Mouse (Mus musculus) B cell, adult 62 days (primary cell): Measurements from ENCODE around the gene Dusp2. TPM values are rescaled to one million over a fixed set of nuclear protein-coding genes. Genes with fewer than 3 reads are reported as not detected.

Experiments
- total RNA-seq: library from RNA; stranded (reverse); gene quantifications from 4 replicates; pipeline ENCODE4 v1.2.4, GENCODE M21; 2023

Gene Dusp2
- total RNA-seq: 510 to 733 TPM (median 603 TPM) in 4 replicates

DNA sequence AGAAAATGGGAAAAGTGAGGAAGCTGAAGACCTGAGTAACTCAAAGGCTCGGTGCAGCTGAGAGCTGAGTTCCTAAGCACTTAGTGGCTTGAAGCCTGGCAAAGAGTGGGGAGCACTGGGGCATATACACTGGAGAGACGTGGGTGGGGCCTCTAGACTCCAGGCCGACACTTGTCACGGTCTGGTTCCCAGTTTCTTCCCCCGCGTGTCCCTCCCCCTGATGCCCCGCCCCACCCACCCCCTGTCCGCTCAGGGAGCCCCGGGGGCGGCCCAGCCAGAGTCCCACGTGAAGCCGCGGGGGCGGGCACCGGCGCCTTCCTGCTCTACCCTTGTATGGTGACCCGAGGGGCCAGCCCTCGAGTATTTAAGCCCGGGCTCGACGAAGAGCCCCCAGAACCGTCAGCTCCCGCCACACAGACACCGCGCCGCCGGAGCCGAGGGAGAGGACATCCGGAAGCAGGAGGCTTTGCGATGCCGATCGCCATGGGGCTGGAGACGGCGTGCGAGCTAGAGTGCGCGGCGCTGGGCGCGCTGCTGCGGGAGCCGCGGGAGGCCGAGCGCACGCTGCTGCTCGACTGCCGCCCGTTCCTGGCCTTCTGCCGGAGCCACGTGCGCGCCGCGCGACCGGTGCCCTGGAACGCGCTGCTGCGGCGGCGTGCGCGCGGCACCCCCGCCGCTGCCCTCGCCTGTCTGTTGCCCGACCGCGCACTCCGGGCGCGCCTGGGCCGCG lies at the start of gene Dusp2:
Gene Dusp2, plus strand, starts transcription at position 393 of the 730 bp plus-strand sequence.

DNA sequence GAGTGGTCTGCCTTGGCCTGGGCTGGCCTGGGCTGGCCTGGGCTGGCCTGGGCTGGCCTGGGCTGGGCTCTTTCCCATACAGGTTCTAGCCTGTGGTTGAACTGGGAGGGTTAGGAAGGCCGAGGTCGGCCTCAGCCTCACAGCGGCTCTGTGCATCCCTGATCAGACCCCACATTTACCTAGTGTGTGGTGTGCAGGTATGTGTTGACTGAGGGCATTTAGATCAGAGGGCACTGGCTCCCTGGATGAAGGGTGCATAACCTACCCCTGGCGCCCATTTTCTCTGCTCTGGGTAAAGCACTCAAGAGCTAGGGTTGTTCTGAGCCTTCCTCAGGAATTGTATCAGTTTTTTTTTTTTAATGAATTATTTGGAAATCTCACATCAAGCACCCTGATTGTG lies 2.5 kb downstream of the Dusp2 start, which contains the start of gene Astl:
Gene Astl, plus strand, starts transcription at position 224 of the 400 bp plus-strand sequence.

DNA sequence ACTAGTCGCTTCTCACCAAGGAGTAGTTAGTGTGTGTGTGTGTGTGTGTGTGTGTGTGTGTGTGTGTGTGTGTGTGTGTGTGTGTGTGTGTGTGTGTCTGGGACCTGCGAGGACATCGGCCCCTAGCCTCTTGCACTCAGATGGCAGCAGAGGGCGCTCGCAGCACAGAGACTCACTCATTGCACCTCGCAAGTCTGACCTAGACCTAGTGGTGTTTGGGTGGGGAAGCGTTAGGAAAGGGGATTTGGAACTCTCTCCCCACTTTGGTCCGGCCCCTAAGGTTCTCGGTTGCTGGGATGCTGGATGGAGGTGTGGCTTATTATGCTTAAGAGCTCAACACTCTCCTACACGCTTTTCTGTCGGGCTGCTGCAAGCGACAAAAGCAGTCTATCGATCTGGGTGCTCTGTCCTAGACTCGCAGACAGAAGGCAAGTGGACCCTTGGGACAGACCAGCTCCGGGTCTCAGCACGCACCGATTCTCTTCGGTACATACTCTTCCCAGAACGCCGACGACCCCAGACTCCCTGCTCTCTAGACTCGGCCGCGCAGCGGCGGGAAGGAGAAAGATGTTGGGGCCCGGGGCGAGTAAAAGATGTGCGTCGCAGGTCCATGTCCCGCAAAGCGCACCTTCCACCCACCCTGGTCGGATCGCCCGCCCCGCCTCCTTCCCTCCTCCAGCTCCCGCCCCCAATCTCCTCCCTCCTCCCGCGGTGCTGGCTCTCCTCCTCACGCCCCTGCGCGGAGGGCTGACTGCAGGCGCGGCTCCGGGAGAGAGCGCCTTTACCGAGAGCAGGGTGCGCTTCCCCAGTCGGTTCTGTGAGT lies 26.7 kb downstream of the Dusp2 start, which contains the start of gene Adra2b:
Gene Adra2b, plus strand, starts transcription at position 750 of the 823 bp plus-strand sequence.

Other genes starting within 250 kb of the Dusp2 start
- gene Ncaph, start 202.2 kb upstream of the Dusp2 start, total RNA-seq: 7.4 to 11.7 TPM (median 10.0 TPM) in 4 replicates
- gene Itpripl1, start 192.7 kb upstream of the Dusp2 start, total RNA-seq: 15.1 to 16.3 TPM (median 15.6 TPM) in 4 replicates
- 1.9 to 3.0 TPM (median 2.5 TPM) in 4 replicates for gene 1810024B03Rik, start 127.9 kb upstream of the Dusp2 start, total RNA-seq
- gene Snrnp200, start 127.8 kb upstream of the Dusp2 start, total RNA-seq: 170 to 177 TPM (median 172 TPM) in 4 replicates
- gene Ciao1, start 88.3 kb upstream of the Dusp2 start, total RNA-seq: 33.5 to 43.6 TPM (median 40.7 TPM) in 4 replicates
- gene Tmem127, start 88.3 kb upstream of the Dusp2 start, total RNA-seq: 40.4 to 47.7 TPM (median 43.5 TPM) in 4 replicates
- 80.8 to 89.9 TPM (median 85.5 TPM) in 4 replicates for gene Stard7, start 65.9 kb upstream of the Dusp2 start, total RNA-seq
- gene Astl, start 2.5 kb downstream of the Dusp2 start, total RNA-seq: 0.70 to 1.0 TPM (median 0.82 TPM) in 4 replicates
- gene Adra2b, start 27.0 kb downstream of the Dusp2 start, total RNA-seq: 0.15 TPM in 2 of 4 replicates, not detected in the others
- 0.29 to 0.69 TPM (median 0.64 TPM) in 3 of 4 replicates, not detected in the other for gene Gpat2, start 89.0 kb downstream of the Dusp2 start, total RNA-seq
- gene Fahd2a, start 108.4 kb downstream of the Dusp2 start, total RNA-seq: 9.5 to 16.4 TPM (median 11.3 TPM) in 4 replicates
- gene Kcnip3, start 185.9 kb downstream of the Dusp2 start, total RNA-seq: not detected in 4 replicates
- not detected in 4 replicates for gene Prom2, start 205.3 kb downstream of the Dusp2 start, total RNA-seq